Mouse (Mus musculus): ENCODE measurements around the gene Tdrd1.

The Tdrd1 gene

GRCm38 (mm10) chr19:56908472-56909270, 82.7 kb downstream of the Tdrd1 start:
- peak in 1 of 2 experiments; percentile 11 for DNase-seq (ENCODE audit: low spot score in 2 of 2)

GRCm38 (mm10) chr19:56910561-56910960, 84.6 kb downstream of the Tdrd1 start:
- DNase-seq (ENCODE audit: low spot score in 2 of 2) = no peak

GRCm38 (mm10) chr19:56913761-56914160, 87.8 kb downstream of the Tdrd1 start:
- DNase-seq (ENCODE audit: low spot score in 2 of 2) = no peak

- no peak for DNase-seq (ENCODE audit: low spot score in 2 of 2)
Observed at GRCm38 (mm10) chr19:56914658-56915057, 88.6 kb downstream of the Tdrd1 start.

- no peak for DNase-seq (ENCODE audit: low spot score in 2 of 2)
Observed at GRCm38 (mm10) chr19:56915084-56915483, 89.1 kb downstream of the Tdrd1 start.
